Mouse (Mus musculus) MEL (cell line): ENCODE measurements around the gene Igsf21. TPM values are rescaled to one million over a fixed set of nuclear protein-coding genes. Genes with fewer than 3 reads are reported as not detected.

Source experiments
- DNase-seq: peaks from one replicate; pipeline ENCODE4 v3.0.0; 2011; ENCODE audit warnings: low read depth, low spot score
- H3K27ac ChIP-seq: 2 replicates; pipeline ENCODE4 v1.5.1; 2012; ENCODE audit warnings: low read depth, mild to moderate bottlenecking, control low read depth, low read length, moderate library complexity; ENCODE audit not compliant: control insufficient read depth
- H3K27me3 ChIP-seq, 2 experiments: fragments of 150-350 bp in 1 of 2; sonication (generic) in 1 of 2; 2 replicates each; pipeline ENCODE4 v1.6.1; 2012; ENCODE audit warnings: low read length in 2 of 2, mild to moderate bottlenecking in 2 of 2, improper control_type of control experiment in 1 of 2, moderate library complexity in 1 of 2; ENCODE audit not compliant: insufficient read depth in 2 of 2, control insufficient read depth in 1 of 2
- H3K36me3 ChIP-seq, 2 experiments: 2 replicates each; pipeline ENCODE4 v1.6.1; 2012 to 2014; ENCODE audit warnings: low read length in 2 of 2, improper control_type of control experiment in 1 of 2, inconsistent platforms in 1 of 2, mild to moderate bottlenecking in 1 of 2; ENCODE audit not compliant: insufficient read depth in 2 of 2, control insufficient read depth in 1 of 2
- H3K4me1 ChIP-seq, 2 experiments: fragments of 150-350 bp in 1 of 2; sonication (generic) in 1 of 2; 2 replicates each; pipeline ENCODE4 v1.6.1; 2012; ENCODE audit warnings: low read length in 2 of 2, improper control_type of control experiment in 1 of 2, mild to moderate bottlenecking in 1 of 2; ENCODE audit not compliant: insufficient read depth in 2 of 2, control insufficient read depth in 1 of 2
- H3K4me3 ChIP-seq, 2 experiments: fragments of 150-350 bp in 1 of 2; sonication (generic) in 1 of 2; 2 replicates each; pipeline ENCODE4 v1.5.1; 2012; ENCODE audit warnings: low read depth in 2 of 2, low read length in 2 of 2, mild to moderate bottlenecking in 2 of 2, moderate library complexity in 2 of 2, control low read depth in 1 of 2, improper control_type of control experiment in 1 of 2; ENCODE audit not compliant: control insufficient read depth in 1 of 2, insufficient read depth in 1 of 2
- H3K79me2 ChIP-seq: 2 replicates; pipeline ENCODE4 v1.6.1; 2012; ENCODE audit warnings: mild to moderate bottlenecking, low read length, moderate library complexity; ENCODE audit not compliant: control insufficient read depth, poor library complexity, insufficient read depth
- H3K9ac ChIP-seq: 2 replicates; pipeline ENCODE4 v1.6.1; 2012; ENCODE audit warnings: low read depth, mild to moderate bottlenecking, control low read depth, low read length, moderate library complexity; ENCODE audit not compliant: control insufficient read depth, poor library complexity, severe bottlenecking
- H3K9me3 ChIP-seq: fragments of 150-350 bp; sonication (generic); replicated peaks from 2 replicates; pipeline ENCODE4 v1.6.1; 2012; ENCODE audit warnings: mild to moderate bottlenecking, low read length, improper control_type of control experiment, moderate library complexity; ENCODE audit not compliant: insufficient read depth
- BHLHE40 ChIP-seq: IDR thresholded peaks from 2 replicates; pipeline ENCODE4 v1.6.1; 2012; ENCODE audit warnings: low read depth, mild to moderate bottlenecking, inconsistent platforms, low read length, improper control_type of control experiment, borderline replicate concordance
- CHD2 ChIP-seq: IDR thresholded peaks from 2 replicates; pipeline ENCODE4 v1.6.1; 2011; ENCODE audit warnings: low read length, improper control_type of control experiment
- CTCF ChIP-seq, 3 experiments: IDR thresholded peaks in 2 of 3; conservative IDR thresholded peaks in 1 of 3; 2 replicates each; pipeline ENCODE4 v1.5.1; 2011 to 2012; ENCODE audit warnings: low read length in 3 of 3, low read depth in 2 of 3, mild to moderate bottlenecking in 2 of 3, improper control_type of control experiment in 1 of 3, inconsistent platforms in 1 of 3, mixed read lengths in 1 of 3, moderate library complexity in 1 of 3; ENCODE audit not compliant: control insufficient read depth in 1 of 3, insufficient read depth in 1 of 3, poor library complexity in 1 of 3, severe bottlenecking in 1 of 3
- EP300 ChIP-seq, 2 experiments: IDR thresholded peaks; 2 replicates each; pipeline ENCODE4 v1.6.1; 2011; ENCODE audit warnings: improper control_type of control experiment in 2 of 2, low read length in 2 of 2, low read depth in 1 of 2, mild to moderate bottlenecking in 1 of 2
- ETS1 ChIP-seq: IDR thresholded peaks from 2 replicates; pipeline ENCODE4 v1.6.1; 2012; ENCODE audit warnings: low read depth, mild to moderate bottlenecking, inconsistent platforms, low read length, improper control_type of control experiment, moderate library complexity
- GATA1 ChIP-seq: IDR thresholded peaks from 2 replicates; pipeline ENCODE4 v1.6.1; 2011; ENCODE audit warnings: low read depth, low read length, improper control_type of control experiment
- HCFC1 ChIP-seq: IDR thresholded peaks from 2 replicates; pipeline ENCODE4 v1.6.1; 2012; ENCODE audit warnings: low read depth, mild to moderate bottlenecking, inconsistent platforms, low read length, improper control_type of control experiment, moderate library complexity
- KAT2A ChIP-seq: conservative IDR thresholded peaks from 2 replicates; pipeline ENCODE4 v1.6.1; 2012; ENCODE audit warnings: low read depth, low read length, improper control_type of control experiment, inconsistent platforms
- MAZ ChIP-seq: IDR thresholded peaks from 2 replicates; pipeline ENCODE4 v1.6.1; 2012; ENCODE audit warnings: low read depth, mild to moderate bottlenecking, inconsistent platforms, low read length, improper control_type of control experiment
- MYB ChIP-seq: IDR thresholded peaks from 2 replicates; pipeline ENCODE4 v1.6.1; 2011; ENCODE audit warnings: mild to moderate bottlenecking, low read depth, low read length, improper control_type of control experiment
- MYC ChIP-seq: IDR thresholded peaks from 2 replicates; pipeline ENCODE4 v1.6.1; 2011; ENCODE audit warnings: low read depth, mild to moderate bottlenecking, low read length, improper control_type of control experiment, moderate library complexity
- NELFE ChIP-seq: IDR thresholded peaks from 2 replicates; pipeline ENCODE4 v1.6.1; 2011; ENCODE audit warnings: low read depth, low read length, improper control_type of control experiment
- POLR2AphosphoS5 ChIP-seq: IDR thresholded peaks from 2 replicates; pipeline ENCODE4 v1.6.1; 2012; ENCODE audit warnings: low read depth, borderline replicate concordance, mild to moderate bottlenecking, inconsistent platforms, low read length, moderate library complexity, mixed read lengths
- RCOR1 ChIP-seq: IDR thresholded peaks from 2 replicates; pipeline ENCODE4 v1.6.1; 2012; ENCODE audit warnings: low read depth, mild to moderate bottlenecking, inconsistent platforms, low read length, improper control_type of control experiment
- SIN3A ChIP-seq: IDR thresholded peaks from 2 replicates; pipeline ENCODE4 v1.6.1; 2012; ENCODE audit warnings: low read length, improper control_type of control experiment, inconsistent platforms
- TAL1 ChIP-seq: IDR thresholded peaks from 2 replicates; pipeline ENCODE4 v1.6.1; 2012; ENCODE audit warnings: mild to moderate bottlenecking, inconsistent platforms, low read length, moderate library complexity, mixed read lengths
- UBTF ChIP-seq: IDR thresholded peaks from 2 replicates; pipeline ENCODE4 v1.6.1; 2012; ENCODE audit warnings: low read depth, mild to moderate bottlenecking, inconsistent platforms, low read length, improper control_type of control experiment, moderate library complexity, borderline replicate concordance; ENCODE audit not compliant: insufficient read depth
- ZC3H11A ChIP-seq: IDR thresholded peaks from 2 replicates; pipeline ENCODE4 v1.6.1; 2012; ENCODE audit warnings: low read depth, mild to moderate bottlenecking, inconsistent platforms, low read length, improper control_type of control experiment
- ZKSCAN1 ChIP-seq: IDR thresholded peaks from 2 replicates; pipeline ENCODE4 v1.6.1; 2012; ENCODE audit warnings: low read depth, mild to moderate bottlenecking, inconsistent platforms, low read length, improper control_type of control experiment, moderate library complexity
- ZMIZ1 ChIP-seq: IDR thresholded peaks from 2 replicates; pipeline ENCODE4 v1.6.1; 2012; ENCODE audit warnings: low read depth, mild to moderate bottlenecking, inconsistent platforms, low read length, improper control_type of control experiment, moderate library complexity
- ZNF384 ChIP-seq: IDR thresholded peaks from 2 replicates; pipeline ENCODE4 v1.6.1; 2012; ENCODE audit warnings: low read depth, mild to moderate bottlenecking, inconsistent platforms, low read length, improper control_type of control experiment
- polyA plus RNA-seq, 2 experiments: library from polyadenylated mRNA; stranded (reverse) in 1 of 2; unstranded in 1 of 2; fragments of >175 nt in 1 of 2; fragments of >200 nt in 1 of 2; gene quantifications; 2 replicates each; pipeline versions ENCODE4 v1.2.1 to v1.2.4; 2012; ENCODE audit warnings: low replicate concordance in 2 of 2, low read depth in 1 of 2; ENCODE audit not compliant: insufficient read length in 2 of 2, insufficient read depth in 1 of 2, missing spikeins in 1 of 2
- total RNA-seq: library from RNA; depleted of rRNA; stranded (reverse); fragments of 300-350 nt; gene quantifications from 2 replicates; pipeline ENCODE4 v1.2.3, GENCODE M21; 2012

Gene Igsf21
- total and polyA plus RNA-seq, 3 experiments = not detected

GRCm38 (mm10) chr4:140171917-140172316 lies 74.7 kb downstream of the Igsf21 start:
- H3K4me1 ChIP-seq = no peaks in the 10 kb centered on the region
- no peak for TF ChIP-seq BHLHE40
- no peaks in the 10 kb centered on the region for H3K27me3 ChIP-seq
- no peak for DNase-seq
- H3K9me3 ChIP-seq = no peaks in the 10 kb centered on the region
- no peak overlapping the region for H3K4me3 ChIP-seq
- no peak overlapping the region for H3K9ac ChIP-seq
- no peaks in the 10 kb centered on the region for H3K79me2 ChIP-seq
- no peaks in the 10 kb centered on the region for H3K36me3 ChIP-seq
- H3K27ac ChIP-seq = no peak overlapping the region

- Histone ChIP-seq H3K4me1 (no peaks in the 10 kb centered on the region), H3K79me2 (no peaks in the 10 kb centered on the region), H3K9me3 (no peaks in the 10 kb centered on the region), H3K4me3 (no peak overlapping the region), H3K27ac (no peak overlapping the region), H3K36me3 (no peaks in the 10 kb centered on the region), H3K9ac (no peak overlapping the region), H3K27me3 (no peaks in the 10 kb centered on the region)
- TF ChIP-seq HCFC1 = no peak
- no peak for DNase-seq
These were observed 75.4 kb downstream of the Igsf21 start for GRCm38 (mm10) chr4:140171189-140171588.

- Histone ChIP-seq H3K36me3 (no peaks in the 10 kb centered on the region), H3K9ac (no peak overlapping the region), H3K4me3 (no peak overlapping the region), H3K79me2 (no peaks in the 10 kb centered on the region), H3K9me3 (no peaks in the 10 kb centered on the region), H3K27me3 (no peaks in the 10 kb centered on the region), H3K27ac (no peak overlapping the region), H3K4me1 (no peaks in the 10 kb centered on the region)
- TF ChIP-seq SIN3A (no peak), NELFE (no peak), CTCF (IDR thresholded peaks at IDR 0.05 in 2 of 3, conservative IDR thresholded peaks at IDR 0.05 in 1 of 3; ENCODE audit: control insufficient read depth in 1 of 3, insufficient read depth in 1 of 3, low read depth in 2 of 3, low read length in 3 of 3, poor library complexity in 1 of 3, severe bottlenecking in 1 of 3) (no peak), ETS1 (no peak), CHD2 (no peak), ZNF384 (no peak), ZKSCAN1 (no peak), GATA1 (no peak), ZMIZ1 (no peak), ZC3H11A (no peak), BHLHE40 (no peak), MAZ (no peak), KAT2A (no peak), POLR2AphosphoS5 (no peak), MYB (no peak), TAL1 (no peak), MYC (no peak), UBTF (no peak), RCOR1 (no peak), EP300 (IDR thresholded peaks at IDR 0.05; ENCODE audit: low read depth in 1 of 2, low read length in 2 of 2) (no peak)
- DNase-seq = no peak
These were observed 80.7 kb downstream of the Igsf21 start for GRCm38 (mm10) chr4:140165851-140166250.
